Mouse (Mus musculus) urinary bladder, postnatal 36 days (tissue): ENCODE measurements around the gene Gm19345.
A peak's percentile ranks its signal among the peaks of the same experiment; 100 is the strongest.

Experiments used
- DNase-seq, 2 experiments: peaks; one replicate each; pipeline ENCODE4 v3.0.0; 2022; ENCODE audit warnings: low spot score in 2 of 2, mixed read lengths in 1 of 2

The Gm19345 gene

DNA sequence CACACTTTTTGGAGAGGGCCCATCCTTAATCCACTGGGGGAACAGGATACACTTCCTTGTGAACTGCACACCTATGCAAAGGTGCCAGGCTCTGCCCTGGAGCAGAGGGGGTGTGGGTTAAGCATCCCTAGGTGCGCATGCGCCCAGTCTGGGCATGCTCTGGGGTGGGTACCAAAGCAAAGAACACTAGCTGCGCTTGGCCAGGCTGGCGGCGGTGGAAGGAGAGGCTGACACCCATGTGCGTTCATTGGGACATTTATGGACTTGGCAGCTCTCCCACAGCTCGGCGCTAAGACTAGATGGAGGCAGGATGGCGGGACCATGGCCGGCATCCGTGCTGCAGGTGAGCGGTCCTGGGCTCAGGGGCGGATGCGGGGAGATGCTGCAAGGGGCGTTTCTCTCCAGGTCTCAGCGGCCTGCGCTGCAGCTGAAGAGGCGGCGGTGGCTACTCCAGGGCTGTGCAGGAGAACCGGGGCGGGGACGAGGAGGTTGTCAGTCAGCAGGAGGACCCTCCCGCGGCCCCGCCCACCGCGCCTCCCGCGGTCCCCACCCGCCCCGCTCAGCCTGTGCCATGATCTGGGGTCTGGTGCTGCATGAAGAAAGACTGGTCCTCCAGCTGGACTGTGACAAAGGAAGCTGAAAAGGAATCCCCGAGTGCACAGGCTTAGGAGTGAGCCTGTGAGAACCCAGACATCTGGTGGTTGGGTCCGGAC is at the start of gene Gm19345:
Gene Gm19345 (plus strand): TSS at position 146 of the 713 bp plus-strand sequence.
- no peak for DNase-seq

DNA sequence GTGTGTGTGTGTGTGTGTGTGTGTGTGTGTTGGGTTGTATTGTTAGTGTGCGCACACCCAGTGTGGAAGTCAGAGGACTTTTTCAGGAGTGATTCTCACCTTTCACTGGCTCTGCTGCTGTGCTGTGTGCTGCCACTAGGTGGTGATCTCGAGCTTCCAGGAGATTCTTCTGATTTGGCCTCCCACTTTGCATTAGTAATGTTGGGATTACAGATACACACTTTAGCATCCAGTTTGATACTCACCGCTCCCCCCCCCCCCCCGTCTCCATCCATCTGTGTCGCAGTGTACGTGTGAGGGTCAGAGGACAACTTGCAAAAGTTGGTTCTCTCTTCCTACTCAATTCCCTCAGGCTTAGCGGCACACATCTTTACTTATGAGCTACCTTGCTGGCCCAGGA is 48.8 kb upstream of the Gm19345 start:
- peak; percentile 80 to 81 for DNase-seq

DNA sequence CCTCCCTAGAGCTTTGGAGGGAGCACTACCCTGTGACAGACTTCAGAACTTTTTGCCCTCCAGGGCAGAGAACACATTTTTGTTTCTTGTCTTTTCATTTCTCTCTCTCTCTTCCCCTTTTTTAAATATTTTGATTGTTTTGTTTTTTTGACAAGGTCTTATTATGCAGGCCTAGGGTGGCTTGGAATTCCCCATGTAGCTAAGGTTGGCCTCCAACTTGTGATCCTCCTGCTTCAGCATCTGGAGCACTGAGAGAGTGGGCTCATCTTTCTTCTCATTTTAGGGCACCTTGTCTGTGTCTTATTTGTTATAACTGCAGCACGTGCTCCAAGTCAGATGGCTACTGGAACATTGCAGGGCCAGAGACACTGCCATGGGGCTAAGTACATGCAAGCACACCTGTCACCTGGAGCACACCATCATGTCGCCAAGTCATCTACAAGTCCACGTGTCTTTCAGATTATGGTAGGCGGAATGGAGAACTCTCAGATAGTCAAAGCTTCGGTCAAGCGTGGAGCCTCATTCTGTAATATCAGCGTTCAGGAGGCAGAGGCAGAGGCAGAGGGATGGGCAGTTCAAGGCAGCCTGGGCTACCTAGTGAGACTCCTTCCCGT is 45.3 kb upstream of the Gm19345 start:
- no peak for DNase-seq

DNA sequence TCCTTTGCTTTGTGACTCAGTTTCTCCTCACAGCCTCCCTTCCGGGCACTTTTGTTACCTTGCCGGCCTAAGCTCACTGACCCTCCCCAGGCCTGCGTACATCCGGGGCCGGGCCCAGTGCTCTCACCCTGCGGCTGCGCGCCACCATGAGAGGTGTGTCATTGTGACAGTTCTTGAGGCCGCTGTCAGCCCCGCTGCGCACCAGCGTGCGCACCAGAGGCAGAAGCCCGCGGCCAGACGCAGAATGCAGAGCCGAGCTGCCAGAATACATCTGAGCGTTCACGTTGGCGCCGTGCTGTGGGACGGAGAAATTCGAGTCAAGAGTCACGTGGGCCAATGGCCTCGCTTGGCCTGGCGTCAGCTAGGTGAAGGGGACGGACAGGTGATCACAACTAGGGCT is 42.4 kb upstream of the Gm19345 start:
- no peak for DNase-seq

DNA sequence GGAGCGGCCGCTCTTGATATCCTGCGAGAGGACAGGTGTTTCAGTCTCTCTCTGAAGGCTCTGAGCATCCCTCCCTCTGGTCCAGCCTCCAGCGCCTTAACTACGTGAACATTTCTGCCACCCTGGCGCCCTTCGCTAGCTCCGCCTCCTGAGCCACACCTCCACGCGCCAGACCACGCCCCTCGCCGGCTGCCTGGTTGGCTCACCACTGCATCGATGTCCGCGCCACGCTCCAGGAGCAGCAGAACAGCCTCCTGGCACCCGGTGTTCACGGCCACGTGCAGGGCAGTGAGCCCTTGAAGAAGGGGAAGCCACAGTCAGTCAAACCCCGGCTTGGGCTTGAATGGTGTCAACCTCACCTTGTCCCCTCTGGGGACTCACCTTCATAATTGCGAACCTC is 40.7 kb upstream of the Gm19345 start:
- DNase-seq: no peak

DNA sequence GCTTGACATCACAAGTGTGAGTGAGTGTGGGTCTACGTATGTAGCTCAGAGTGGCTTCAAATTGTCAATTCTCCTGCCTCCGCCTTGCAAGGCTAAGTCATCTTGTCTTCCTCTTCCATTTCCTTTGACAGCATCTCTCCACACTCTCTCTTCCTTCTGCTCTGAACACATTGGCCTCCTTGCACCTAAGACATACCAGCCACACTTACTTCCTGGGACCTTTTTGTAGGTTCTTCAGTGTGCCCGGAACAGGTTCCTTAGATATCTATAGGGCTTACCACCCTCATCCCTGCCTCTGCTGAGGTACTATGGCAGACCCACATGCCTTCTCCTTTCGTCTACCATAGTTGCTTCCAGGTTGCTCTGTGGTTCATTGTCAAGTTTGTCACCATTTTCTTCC is 38.6 kb upstream of the Gm19345 start:
- no peak for DNase-seq

DNA sequence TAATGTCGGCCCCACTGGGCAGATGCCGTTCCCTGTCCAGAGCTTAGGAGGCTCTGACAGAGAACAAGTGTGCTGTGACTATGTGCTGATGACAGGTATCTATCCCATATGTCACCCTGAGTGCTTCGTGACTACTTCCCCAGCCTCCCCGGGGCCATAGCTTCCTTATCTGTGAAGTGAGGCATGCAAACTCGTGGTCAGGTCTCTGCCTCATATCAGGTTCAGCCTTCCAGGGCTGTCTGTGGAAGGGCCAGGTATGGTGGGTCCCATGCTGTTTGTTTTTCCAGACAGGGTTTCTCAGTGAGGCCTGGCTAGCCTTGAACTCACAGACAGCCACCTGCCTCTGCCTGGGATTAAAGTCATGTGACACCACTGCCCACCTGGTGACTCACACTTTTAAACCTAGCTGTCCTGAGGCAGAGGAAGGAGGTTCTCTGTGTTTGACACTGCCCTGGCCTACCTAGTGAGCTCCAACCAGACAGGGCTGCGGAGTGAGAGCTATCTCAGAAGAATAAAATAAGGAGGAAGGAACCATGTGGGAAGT is 38.2 kb upstream of the Gm19345 start:
- DNase-seq: no peak

DNA sequence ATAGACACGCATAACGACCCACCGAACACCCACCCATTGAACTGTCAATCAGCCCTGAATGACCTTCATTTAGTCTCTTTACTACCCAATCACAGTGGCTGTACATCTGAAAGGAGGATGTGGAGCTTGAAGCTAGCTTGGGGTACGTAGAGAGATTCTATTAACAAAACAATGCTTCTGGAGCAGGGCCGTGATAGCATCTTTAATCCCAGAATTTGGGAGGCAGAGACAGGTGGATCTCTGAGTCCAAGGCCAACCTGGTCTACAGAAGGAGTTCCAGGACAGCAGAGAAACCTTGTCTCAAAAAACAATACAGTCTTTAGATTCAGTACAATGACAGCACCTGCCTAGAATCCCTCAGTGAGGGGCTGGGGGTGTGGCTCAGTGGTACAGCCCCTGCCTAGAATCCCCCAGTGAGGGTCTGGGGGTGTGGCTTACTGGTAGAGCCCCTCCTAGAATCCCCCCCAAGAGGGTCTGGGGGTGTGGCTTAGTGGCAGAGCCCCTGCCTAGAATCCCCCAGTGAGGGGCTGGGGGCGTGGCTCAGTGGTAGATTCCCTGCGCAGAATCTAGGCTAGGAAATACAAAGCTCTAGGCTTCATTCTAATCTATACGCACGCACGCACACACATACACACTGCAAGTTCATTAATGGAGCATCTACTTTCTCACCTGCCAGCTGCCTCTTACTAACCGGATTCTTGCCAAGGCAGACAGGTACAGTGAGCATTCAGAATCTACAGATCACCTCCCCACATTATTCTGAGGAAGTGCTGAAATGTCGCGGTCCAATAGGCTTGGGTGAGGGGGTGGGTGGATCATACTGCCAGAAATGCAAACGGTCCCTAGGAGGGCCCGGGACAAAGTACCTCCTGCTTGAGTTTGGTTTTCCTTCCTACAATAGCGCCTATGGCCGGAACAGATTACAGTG is 36.2 kb upstream of the Gm19345 start:
- no peak for DNase-seq

DNA sequence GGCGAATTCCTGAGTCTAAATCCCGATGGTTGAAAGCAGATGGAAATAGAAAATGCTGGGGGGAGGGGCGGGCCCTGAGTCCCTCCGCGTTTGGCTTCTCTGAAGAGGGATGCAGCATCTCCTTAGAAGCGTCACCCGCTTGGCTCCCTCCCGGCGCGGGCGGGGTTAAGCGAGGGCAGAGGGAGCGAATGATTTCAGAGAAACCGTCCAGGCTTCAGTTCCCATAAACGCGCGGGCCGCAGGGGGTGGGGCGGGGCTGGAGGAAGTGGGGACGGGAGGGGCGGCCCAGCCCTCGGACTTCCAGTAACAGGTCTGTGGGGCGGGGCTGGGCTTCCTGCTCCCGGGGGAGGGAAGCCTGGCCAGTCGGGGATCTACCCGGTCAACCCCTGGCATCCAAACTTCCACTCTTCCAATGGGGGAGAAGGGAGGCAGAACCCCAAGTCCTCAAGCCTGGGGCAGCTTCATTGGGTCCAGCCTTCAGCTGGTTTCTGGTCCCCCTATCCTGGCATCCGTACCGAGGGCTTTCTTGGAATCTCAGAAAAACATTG is 35.5 kb upstream of the Gm19345 start:
- peak; percentile 80 to 91 for DNase-seq

DNA sequence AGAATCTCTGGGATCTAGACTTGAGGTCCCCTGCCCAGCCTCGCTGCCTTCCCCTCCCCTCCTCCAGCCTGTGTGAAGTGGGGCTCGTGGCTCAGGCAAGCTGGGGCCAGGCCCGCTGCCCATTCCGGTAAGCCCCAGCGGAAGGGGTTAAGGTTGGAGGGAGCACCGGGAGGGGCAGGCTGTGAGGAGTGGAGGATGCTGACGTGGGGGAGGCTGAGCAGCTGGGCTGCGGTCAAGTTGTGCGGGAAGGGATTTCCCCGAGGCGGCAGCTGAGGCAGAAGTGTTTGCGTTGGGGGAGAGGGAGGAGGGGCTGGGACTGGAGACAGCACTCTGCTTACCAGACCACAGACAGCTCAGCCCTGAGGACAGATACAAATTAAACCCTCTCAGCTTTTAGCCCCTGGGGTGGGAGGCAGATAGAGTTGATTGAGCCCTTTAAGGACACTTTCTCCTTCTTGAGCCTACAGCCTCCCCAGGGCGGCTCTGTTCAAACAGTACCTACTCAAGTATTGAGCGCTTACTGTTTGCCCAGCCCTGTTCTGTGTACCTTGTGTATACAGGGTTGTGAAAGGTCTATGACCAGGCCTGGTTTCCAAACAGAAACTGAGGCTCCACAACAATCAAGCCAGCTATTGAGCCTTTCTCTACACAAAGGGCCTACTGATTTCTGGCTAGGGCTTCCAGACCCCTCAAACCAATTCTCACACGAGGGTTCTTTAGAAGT is 34.3 kb upstream of the Gm19345 start:
- peak; percentile 66 to 67 for DNase-seq

DNA sequence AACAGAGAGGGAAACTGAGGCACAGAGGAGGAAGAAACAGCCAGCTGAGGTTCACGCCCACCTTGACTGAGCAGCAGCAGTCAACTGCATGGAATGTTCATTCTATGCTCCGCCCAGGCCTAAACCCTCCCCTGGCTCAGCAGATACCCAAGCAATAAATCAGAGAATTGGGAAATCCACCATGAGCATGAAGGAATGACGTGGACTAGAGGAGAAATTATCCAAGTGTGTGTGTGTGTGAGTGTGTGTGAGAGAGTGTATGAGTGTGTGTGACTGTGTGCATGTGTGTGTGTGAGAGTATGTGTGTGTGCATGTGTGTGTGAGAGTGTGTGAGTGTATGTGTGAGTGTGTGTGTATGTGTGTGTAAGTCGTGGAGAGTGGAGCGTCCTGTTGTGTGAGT is 33.4 kb upstream of the Gm19345 start:
- peak in 1 of 2 experiments; percentile 70 for DNase-seq

DNA sequence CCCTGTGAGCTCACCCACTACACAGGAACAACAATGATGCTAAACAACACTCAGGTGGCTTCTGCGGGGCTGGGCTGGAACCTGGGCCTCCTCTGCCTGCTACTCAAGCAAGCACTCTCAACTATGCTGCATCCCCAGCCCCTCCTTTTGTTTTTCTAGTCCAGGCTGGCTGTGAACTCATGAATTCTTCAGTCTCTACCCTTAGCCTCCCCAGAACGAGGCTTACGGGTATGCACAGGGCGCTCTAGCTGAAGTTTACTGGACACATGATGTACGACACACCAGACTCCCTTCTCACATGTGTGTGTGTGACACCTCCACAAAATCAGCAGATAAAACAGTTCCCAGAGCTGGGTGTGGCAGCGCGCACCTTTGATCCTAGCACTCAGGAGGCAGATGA is 32.9 kb upstream of the Gm19345 start:
- no peak for DNase-seq

DNA sequence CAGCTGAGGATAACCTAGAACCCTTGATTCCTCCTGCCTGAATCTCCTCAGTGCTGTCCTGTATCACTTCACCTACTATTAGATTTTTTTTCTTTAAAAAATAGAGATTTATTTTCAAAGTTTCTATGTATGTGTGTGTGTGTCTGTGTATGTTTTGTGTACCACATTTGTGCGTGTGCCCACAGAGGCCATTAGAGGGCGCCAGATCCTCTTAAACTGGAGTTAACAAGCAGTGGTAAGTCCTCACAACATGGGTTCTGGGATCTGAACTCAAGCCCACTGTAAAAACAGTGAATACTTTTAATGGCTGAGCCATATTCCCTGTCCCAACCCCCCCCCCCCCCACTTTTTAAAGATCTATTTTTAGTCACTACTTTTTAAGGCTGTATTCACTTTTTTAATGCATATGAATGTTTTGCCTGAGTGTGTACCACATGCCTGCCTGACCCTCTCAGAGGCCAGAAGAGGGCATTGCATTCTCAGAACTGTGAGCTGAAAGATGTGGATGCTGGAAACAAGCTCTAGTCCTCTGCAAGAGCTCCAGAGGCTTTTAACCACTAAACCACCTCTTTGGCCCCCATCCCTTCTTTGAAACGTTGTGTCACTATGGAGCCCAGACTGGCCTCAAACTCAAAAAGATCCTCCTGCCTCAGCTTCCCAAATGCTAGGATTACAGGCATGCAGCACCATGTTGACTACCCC is 31.3 kb upstream of the Gm19345 start:
- no peak for DNase-seq

DNA sequence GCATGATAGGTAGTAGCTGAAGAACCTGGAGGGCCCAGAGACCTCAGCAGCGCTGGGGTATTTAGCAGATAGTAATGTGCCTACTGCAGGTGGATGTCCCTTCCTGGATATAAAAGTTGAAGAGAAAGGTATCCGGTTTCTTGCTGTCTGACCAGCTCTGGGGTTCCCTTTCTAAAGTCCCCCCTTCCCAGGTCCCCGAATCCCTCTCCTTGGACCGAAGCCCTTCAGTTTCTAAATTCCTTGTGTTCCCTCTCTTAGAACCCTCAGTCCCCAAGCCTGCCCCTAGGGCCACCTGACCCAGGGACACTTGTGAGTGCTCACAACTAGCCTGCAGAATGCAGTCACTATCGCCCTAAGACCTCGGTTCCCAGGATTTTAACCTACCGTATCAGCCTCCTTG is 30.2 kb upstream of the Gm19345 start:
- no peak for DNase-seq

DNA sequence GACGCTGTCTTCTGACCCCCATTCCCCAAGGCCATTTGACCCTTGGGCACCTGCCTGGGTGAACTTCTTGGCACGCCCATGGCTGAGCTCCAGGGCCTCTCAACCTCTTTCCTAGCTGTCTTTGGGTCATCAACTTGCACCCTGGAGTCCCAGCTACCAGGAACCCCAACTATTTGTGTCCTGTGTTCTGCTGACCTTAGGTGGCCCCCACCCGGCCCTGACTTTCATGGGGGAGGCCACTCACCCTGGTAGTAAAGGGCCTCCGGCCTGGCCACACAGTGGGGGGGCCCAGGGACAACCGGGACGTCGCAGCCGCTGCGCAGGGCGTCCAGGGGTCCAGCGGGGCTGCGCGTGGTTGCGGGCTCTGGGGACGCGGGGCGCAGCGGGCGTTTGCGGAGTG is 29.6 kb upstream of the Gm19345 start:
- no peak for DNase-seq

DNA sequence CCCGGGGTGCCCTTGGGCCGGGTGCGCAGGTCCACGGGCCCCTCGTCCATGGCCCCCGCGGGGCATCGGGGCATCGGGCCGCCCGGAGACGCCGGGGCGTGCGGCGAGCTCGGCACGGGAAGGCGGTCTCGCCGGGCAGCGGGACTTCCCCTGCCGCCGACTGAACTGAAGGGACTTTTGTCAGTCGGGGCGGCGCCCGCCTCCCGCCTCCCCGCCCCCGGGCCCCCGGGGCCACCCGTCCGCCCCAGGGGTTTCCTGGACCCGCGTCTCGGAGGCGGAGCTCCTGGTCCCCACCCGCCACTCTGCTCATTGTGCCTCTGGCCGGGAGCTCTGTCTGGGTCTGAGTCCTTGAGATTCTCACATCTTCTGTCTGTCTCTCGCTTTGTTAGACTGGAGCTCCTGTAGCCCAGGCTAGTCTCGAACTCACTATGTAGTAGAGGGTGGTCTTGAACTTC is 29.2 kb upstream of the Gm19345 start, which contains the start of gene Bcl3:
Gene Bcl3 (minus strand): TSS at position 167 of the 455 bp plus-strand sequence.
- peak; percentile 61 to 74 for DNase-seq

DNA sequence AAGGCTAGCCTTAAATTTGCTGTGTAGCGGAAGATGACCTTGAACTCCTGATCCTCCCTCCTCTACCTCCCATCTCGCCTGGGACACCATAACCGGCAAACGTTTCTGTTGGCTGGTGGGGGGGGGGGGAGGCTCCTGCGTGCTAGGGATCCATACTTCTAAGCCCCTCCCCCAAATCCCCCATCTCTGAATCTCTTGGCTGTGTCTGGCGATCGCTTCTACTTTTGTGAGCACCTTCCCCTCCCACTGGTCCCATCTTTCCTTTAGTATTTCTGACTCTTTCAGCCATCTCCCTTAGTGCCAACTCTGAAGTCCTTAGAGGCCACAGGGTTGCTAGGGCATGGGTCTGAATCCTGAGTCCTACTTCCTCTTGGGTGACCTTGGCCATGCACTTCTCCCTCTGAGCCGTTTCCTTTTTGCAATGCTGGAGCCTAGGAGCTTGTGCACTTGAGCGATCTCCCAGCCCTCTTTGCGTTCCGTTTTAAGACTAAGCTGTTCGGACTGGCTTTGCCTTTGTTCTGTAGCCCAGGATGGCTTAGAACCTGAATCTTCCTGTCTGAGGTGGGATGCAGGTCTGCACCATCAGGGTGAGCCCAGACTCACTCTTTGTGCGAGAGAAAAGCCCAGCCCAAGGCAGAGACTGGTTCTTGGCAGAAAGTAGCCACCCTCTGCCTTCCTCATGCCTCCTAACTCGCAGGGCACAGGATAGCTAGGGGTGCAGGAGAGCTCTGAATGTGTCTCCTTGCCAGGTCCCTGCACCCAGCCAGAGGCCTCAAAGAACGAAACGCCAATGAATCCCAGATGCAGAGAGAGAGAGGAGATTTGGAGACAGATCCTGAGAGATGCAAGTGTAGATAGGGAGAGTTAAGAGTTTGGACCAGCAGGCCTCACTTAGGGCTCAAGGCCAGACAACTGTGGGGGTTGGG is 28.3 kb upstream of the Gm19345 start:
- no peak for DNase-seq

DNA sequence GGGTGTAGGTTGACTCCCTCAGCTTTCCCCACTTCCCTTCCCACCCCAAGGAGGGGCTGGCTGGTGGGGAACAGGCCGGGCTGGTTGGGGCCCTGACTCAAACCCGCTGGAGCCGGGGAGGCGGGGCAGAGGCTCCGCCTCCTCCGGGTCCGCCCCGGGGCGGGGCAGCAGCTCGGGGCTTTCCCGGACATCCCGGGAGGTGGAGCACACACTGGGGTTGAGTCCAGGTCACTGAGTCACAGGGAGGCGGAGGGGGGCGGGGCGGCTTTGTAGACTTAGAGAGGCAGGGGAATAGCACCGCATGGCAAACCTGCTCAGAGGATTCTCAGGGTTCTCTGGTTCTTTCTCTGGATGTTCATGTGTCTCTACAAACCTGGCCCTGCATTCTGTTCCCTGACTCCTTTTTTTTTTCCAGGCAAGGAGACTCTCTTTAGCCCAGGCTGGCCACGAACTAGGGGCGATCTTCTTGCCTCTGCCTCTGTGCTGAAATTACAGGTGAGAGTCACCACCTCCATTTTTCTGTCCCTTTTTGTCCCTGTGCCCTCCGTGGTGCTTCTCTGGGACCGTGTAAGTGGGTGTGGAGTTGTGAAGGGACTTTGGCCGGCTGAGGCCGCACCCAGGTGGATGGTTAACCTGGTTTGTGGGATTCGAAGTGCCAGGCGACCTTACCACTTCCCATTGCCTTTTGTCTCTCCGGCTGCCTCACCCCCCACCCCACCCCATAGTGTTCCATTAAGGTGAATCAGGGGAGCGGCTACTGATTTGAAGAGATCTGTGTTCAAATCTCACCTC is 27.4 kb upstream of the Gm19345 start:
- DNase-seq: peak; percentile 93

DNA sequence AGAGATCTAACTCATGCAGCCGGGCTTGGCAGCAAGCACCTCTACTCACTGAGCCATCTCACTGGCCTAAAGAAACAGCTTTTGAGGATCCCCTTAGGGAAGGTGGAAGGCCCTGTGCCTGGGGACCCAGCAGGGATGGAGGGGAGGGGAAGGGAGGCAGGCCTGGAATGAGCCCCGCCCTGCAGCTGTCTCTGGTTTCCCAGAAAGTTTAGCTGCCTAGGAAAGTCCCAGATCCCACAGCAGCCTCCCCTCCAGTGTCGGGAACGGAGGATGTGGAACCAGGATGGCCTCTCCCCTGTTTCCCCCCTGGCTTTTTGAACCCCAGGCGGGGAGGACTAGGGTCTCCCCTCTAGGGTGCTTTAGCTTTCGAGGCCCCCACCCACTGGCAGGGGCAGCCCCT is 25.0 kb upstream of the Gm19345 start:
- DNase-seq: no peak
